Mouse (Mus musculus) erythroblast, embryonic 14.5 days (primary cell): ENCODE measurements around the gene Galnt9.

ENCODE experiments used
- GATA1 ChIP-seq: IDR thresholded peaks from 2 replicates; pipeline ENCODE4 v1.6.1; 2012; ENCODE audit warnings: low read length, inconsistent platforms, mixed read lengths
- TAL1 ChIP-seq: IDR thresholded peaks from 3 replicates; pipeline ENCODE4 v1.6.1; 2012; ENCODE audit warnings: low read length, inconsistent platforms, mixed read lengths

- no peak for TF ChIP-seq TAL1
- no peak for TF ChIP-seq GATA1
Observed at GRCm38 (mm10) chr5:110520974-110521373, 23.2 kb upstream of the Galnt9 start.
